Mouse (Mus musculus) central nervous system, embryonic 18 days (tissue): Measurements from ENCODE around the gene Stk16. TPM values are rescaled to one million over a fixed set of nuclear protein-coding genes. Genes with fewer than 3 reads are reported as not detected.

Experiments used
- polyA plus RNA-seq: library from polyadenylated mRNA; depleted of rRNA; stranded (reverse); fragments of >200 nt; gene quantifications from 2 replicates; pipeline ENCODE4 v1.2.3, GENCODE M21; 2012; rRNA removed

The Stk16 gene
- 206 and 218 TPM in 2 replicates for polyA plus RNA-seq

GRCm38 (mm10) chr1:75210136-75211087, at the start of gene Stk16, which contains the start of gene Glb1l:
Stk16 (plus strand) TSS chr1:75210838.
Glb1l (minus strand) TSS chr1:75210813.

GRCm38 (mm10) chr1:75168472-75169464, 41.9 kb upstream of the Stk16 start, which contains the start of gene Zfand2b:
Zfand2b (plus strand) TSS chr1:75168646.

GRCm38 (mm10) chr1:75180105-75180590, 30.5 kb upstream of the Stk16 start, which contains the start of gene Abcb6:
Abcb6 (minus strand) TSS chr1:75180392.

GRCm38 (mm10) chr1:75191622-75192402, 18.8 kb upstream of the Stk16 start, which contains the start of the genes Ankzf1 and Atg9a:
Ankzf1 (plus strand) TSS chr1:75192151.
Atg9a (minus strand) TSS chr1:75192196.

GRCm38 (mm10) chr1:75219531-75219930, 8.9 kb downstream of the Stk16 start, which contains the start of gene Tuba4a:
Tuba4a (minus strand) TSS chr1:75219865.

GRCm38 (mm10) chr1:75231664-75232152, 21.1 kb downstream of the Stk16 start, which contains the start of gene A630095N17Rik:
A630095N17Rik (minus strand) TSS chr1:75232102.

GRCm38 (mm10) chr1:75236117-75237050, 25.7 kb downstream of the Stk16 start, which contains the start of gene Dnajb2:
Dnajb2 (plus strand) TSS chr1:75236406.

GRCm38 (mm10) chr1:75264091-75264880, 53.6 kb downstream of the Stk16 start, which contains the start of gene Ptprn:
Ptprn (minus strand) TSS chr1:75264502.

Other genes starting within 250 kb of the Stk16 start
- gene Nhej1, start 85.6 kb upstream of the Stk16 start, polyA plus RNA-seq = 1.7 and 2.4 TPM in 2 replicates
- gene Slc23a3, start 76.9 kb upstream of the Stk16 start, polyA plus RNA-seq = 0.03 and 0.05 TPM in 2 replicates
- 45.7 and 51.1 TPM in 2 replicates for gene Cnppd1, start 68.1 kb upstream of the Stk16 start, polyA plus RNA-seq
- gene Retreg2, start 68.1 kb upstream of the Stk16 start, polyA plus RNA-seq = 172 and 179 TPM in 2 replicates
- 51.1 and 55.2 TPM in 2 replicates for gene Zfand2b, start 42.2 kb upstream of the Stk16 start, polyA plus RNA-seq
- 45.2 and 45.8 TPM in 2 replicates for gene Abcb6, start 30.4 kb upstream of the Stk16 start, polyA plus RNA-seq
- 35.3 and 38.8 TPM in 2 replicates for gene Ankzf1, start 18.7 kb upstream of the Stk16 start, polyA plus RNA-seq
- 57.0 and 62.6 TPM in 2 replicates for gene Atg9a, start 18.6 kb upstream of the Stk16 start, polyA plus RNA-seq
- 35.6 and 40.2 TPM in 2 replicates for gene Glb1l, start within 50 bp of the Stk16 start, polyA plus RNA-seq
- 15.5 and 16.9 TPM in 2 replicates for gene Tuba4a, start 9.0 kb downstream of the Stk16 start, polyA plus RNA-seq
- not detected in 2 replicates for gene A630095N17Rik, start 21.3 kb downstream of the Stk16 start, polyA plus RNA-seq
- 67.4 and 71.2 TPM in 2 replicates for gene Dnajb2, start 25.6 kb downstream of the Stk16 start, polyA plus RNA-seq
- gene Ptprn, start 53.7 kb downstream of the Stk16 start, polyA plus RNA-seq = 68.1 and 69.4 TPM in 2 replicates
- 141 and 164 TPM in 2 replicates for gene Resp18, start 67.6 kb downstream of the Stk16 start, polyA plus RNA-seq
- gene Dnpep, start 107.2 kb downstream of the Stk16 start, polyA plus RNA-seq = 151 and 153 TPM in 2 replicates
- gene Des, start 149.5 kb downstream of the Stk16 start, polyA plus RNA-seq = 1.0 and 9.6 TPM in 2 replicates
- gene Speg, start 164.5 kb downstream of the Stk16 start, polyA plus RNA-seq = 69.0 and 70.9 TPM in 2 replicates
- 103 and 111 TPM in 2 replicates for gene Gmppa, start 225.1 kb downstream of the Stk16 start, polyA plus RNA-seq
- gene Asic4, start 239.6 kb downstream of the Stk16 start, polyA plus RNA-seq = 15.3 and 15.9 TPM in 2 replicates